Mouse (Mus musculus): ENCODE measurements around the gene Mdm4. TPM values are rescaled to one million over a fixed set of nuclear protein-coding genes. Genes with fewer than 3 reads are reported as not detected.

Mdm4 gene
- polyA plus RNA-seq, 1 experiment from 2014 or later: 36.7 TPM

DNA sequence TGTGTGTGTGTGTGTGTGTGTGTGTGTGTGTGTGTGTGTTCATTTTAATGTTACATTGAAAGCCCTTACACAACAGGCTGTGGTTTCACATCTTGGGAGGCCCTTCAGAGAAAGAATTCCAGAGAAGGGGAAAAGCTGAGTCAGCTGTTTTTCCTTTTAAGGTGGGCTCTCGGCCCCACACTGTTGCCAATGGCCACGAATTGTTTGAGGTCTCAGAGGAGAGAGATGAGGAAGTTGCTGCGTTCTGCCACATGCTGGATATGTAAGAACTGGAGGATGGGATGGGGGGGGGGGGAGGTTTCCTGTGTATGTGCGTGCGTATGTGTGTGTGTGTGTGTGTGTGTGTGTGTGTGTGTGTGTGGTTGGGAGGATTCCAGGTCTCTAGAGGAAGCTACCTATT, 39.8 kb upstream of the Mdm4 start:
- whole genome bisulfite sequencing: 27% methylated on average over 5 of the region's 5 CpGs
- ATAC-seq (ENCODE audit: borderline replicate concordance, extremely low read depth, low FRiP score, low TSS enrichment): no peak
- Histone ChIP-seq H3K4me1 (peaks cover 60% of the 10 kb centered on the region), H3K4me3 (no peak overlapping the region), H3K4me2 (no peak overlapping the region), H3K27me3 (peaks cover 3% of the 10 kb centered on the region; the same call in 1 of the 2 replicates), H3K9me3 (no peaks in the 10 kb centered on the region), H3K27ac (peak overlapping the region; percentile 71), H3K9ac (no peak overlapping the region), H3K36me3 (no peaks in the 10 kb centered on the region)

GRCm38 (mm10) chr1:133069275-133070120, 39.1 kb upstream of the Mdm4 start:
- H3K9ac ChIP-seq: no peak overlapping the region

GRCm38 (mm10) chr1:133068669-133069274, 38.4 kb upstream of the Mdm4 start:
- no peaks in the 10 kb centered on the region for H3K9me3 ChIP-seq
- H3K27ac ChIP-seq: peak overlapping the region; percentile 71
- no peak overlapping the region for H3K4me3 ChIP-seq
- no peak for ATAC-seq (ENCODE audit: borderline replicate concordance, extremely low read depth, low FRiP score, low TSS enrichment)
- H3K36me3 ChIP-seq: 0 out of 2 replicates have a peak, but pooled peaks cover 3% of the 10 kb centered on the region
- H3K4me1 ChIP-seq: peaks cover 56% of the 10 kb centered on the region
- H3K9ac ChIP-seq: no peak overlapping the region
- 84% methylated on average over 15 of the region's 15 CpGs for WGBS
- H3K4me2 ChIP-seq: no peak overlapping the region
- H3K27me3 ChIP-seq: peaks cover 3% of the 10 kb centered on the region; the same call in 1 of the 2 replicates

More at GRCm38 (mm10) chr1:133069275-133070120, 39.1 kb upstream of the Mdm4 start:
- no peak for ATAC-seq (ENCODE audit: borderline replicate concordance, extremely low read depth, low FRiP score, low TSS enrichment)
- Histone ChIP-seq H3K4me3 (no peak overlapping the region), H3K4me1 (peaks cover 60% of the 10 kb centered on the region), H3K27ac (peak overlapping the region; percentile 71), H3K27me3 (peaks cover 3% of the 10 kb centered on the region; the same call in 1 of the 2 replicates), H3K36me3 (no peaks in the 10 kb centered on the region), H3K4me2 (no peak overlapping the region), H3K9me3 (no peaks in the 10 kb centered on the region)
- 55% methylated on average over 12 of the region's 12 CpGs for WGBS

GRCm38 (mm10) chr1:133068268-133068667, 37.9 kb upstream of the Mdm4 start:
- 58% methylated on average over 5 of the region's 5 CpGs for WGBS
- H3K27ac ChIP-seq: peak overlapping the region; percentile 71
- H3K9me3 ChIP-seq: no peaks in the 10 kb centered on the region
- no peak overlapping the region for H3K4me2 ChIP-seq
- peaks cover 51% of the 10 kb centered on the region for H3K4me1 ChIP-seq
- no peaks in the 10 kb centered on the region for H3K27me3 ChIP-seq
- H3K36me3 ChIP-seq: 0 out of 2 replicates have a peak, but pooled peaks cover 3% of the 10 kb centered on the region
- H3K4me3 ChIP-seq: no peak overlapping the region
- no peak overlapping the region for H3K9ac ChIP-seq
- ATAC-seq (ENCODE audit: borderline replicate concordance, extremely low read depth, low FRiP score, low TSS enrichment): peak; percentile 31; the same call in 1 of the 2 replicates

GRCm38 (mm10) chr1:133063164-133063563, 32.8 kb upstream of the Mdm4 start:
- no peak for ATAC-seq (ENCODE audit: borderline replicate concordance, extremely low read depth, low FRiP score, low TSS enrichment)
- Histone ChIP-seq H3K27me3 (no peaks in the 10 kb centered on the region), H3K36me3 (0 out of 2 replicates have a peak, but pooled peaks cover 3% of the 10 kb centered on the region), H3K4me1 (peaks cover 11% of the 10 kb centered on the region), H3K27ac (no peak overlapping the region), H3K9ac (no peak overlapping the region), H3K4me2 (no peak overlapping the region), H3K4me3 (no peak overlapping the region), H3K9me3 (no peaks in the 10 kb centered on the region)
- WGBS: 73% methylated on average over 6 of the region's 6 CpGs

DNA sequence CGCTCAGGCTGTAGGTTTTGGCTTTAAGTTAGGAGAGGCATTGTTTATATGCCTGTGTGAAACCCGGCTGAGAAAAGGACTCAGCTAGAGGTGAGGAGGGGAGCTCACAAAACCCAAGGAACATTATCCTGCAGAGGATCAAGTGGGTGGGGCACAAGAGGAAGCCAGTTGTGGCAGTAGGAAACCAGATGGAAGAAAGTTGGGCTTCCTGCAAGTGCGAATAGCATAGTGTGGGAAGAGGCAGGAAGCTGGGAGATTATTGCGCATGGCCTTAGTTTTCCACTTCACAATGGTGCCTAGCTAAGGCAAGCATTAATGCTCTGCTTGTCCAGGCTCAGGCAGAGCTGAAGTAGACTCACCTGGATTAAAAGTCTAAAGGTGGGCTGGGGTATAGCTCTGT, 30.3 kb upstream of the Mdm4 start:
- H3K4me2 ChIP-seq: no peak overlapping the region
- H3K4me3 ChIP-seq: no peak overlapping the region
- ATAC-seq (ENCODE audit: borderline replicate concordance, extremely low read depth, low FRiP score, low TSS enrichment): no peak
- 0 out of 2 replicates have a peak, but pooled peaks cover 3% of the 10 kb centered on the region for H3K36me3 ChIP-seq
- peak overlapping the region; percentile 54 for H3K27ac ChIP-seq
- no peaks in the 10 kb centered on the region for H3K27me3 ChIP-seq
- H3K4me1 ChIP-seq: peaks cover 23% of the 10 kb centered on the region
- H3K9ac ChIP-seq: no peak overlapping the region
- 47% methylated on average over 4 of the region's 4 CpGs for WGBS
- H3K9me3 ChIP-seq: no peaks in the 10 kb centered on the region

DNA sequence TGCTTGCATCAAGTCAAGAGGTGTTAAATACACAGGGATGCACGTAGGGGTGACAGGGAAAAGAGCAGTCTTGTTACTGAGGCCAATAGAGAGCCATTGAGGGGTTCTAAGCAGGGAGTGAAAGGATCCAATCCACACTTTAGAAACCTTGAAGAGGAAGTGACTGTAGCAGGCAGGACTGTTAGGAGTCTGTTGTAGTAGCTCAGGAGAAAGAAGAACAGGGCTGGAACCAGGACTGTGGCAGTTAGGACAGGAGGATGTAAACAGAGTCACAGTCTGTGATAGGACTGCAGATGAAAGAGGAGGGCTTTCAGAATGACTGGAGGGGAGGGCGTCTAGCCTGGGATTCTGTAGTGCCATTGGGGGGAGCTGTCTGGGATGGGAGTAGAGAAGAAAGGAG, 29.2 kb upstream of the Mdm4 start:
- WGBS: 22% methylated on average over 2 of the region's 2 CpGs
- H3K9me3 ChIP-seq: no peaks in the 10 kb centered on the region
- H3K9ac ChIP-seq: no peak overlapping the region
- peaks cover 23% of the 10 kb centered on the region for H3K4me1 ChIP-seq
- no peaks in the 10 kb centered on the region for H3K27me3 ChIP-seq
- ATAC-seq (ENCODE audit: borderline replicate concordance, extremely low read depth, low FRiP score, low TSS enrichment): no peak
- no peak overlapping the region for H3K4me3 ChIP-seq
- 0 out of 2 replicates have a peak, but pooled peaks cover 3% of the 10 kb centered on the region for H3K36me3 ChIP-seq
- H3K27ac ChIP-seq: no peak overlapping the region
- no peak overlapping the region for H3K4me2 ChIP-seq

DNA sequence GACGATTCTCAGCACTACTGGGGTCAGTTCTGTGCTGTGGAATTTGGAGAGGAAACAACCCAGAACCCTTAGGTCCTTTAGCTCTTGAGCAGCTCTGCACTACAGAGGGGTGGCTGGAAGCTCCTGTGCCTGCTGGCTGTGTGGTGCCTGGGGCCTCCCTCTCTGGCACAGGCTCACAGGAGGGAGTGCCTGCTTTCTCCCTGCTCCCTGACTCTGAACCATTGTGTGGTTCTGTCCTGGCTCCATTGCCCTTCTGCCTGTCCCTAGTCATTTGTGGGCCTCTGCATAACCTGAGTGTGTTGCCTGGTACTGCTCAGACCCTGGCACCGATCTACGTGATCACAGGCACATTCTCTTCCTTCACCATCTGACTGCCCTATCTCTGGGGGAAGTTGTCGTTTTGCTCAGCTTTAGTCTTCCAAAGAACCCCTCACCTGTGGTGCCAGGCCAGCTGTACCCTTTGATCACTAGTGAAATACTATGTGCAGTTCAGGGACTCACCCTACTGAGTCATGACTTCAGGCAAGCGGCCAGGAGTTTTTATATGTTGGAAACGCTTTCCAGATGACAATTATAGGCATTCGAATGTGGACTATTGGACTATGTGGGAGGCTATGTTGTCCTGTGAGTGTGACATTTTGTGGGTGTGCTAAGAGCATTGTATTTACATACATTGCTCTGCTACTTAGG, 27.1 kb upstream of the Mdm4 start:
- H3K27me3 ChIP-seq: no peaks in the 10 kb centered on the region
- H3K9ac ChIP-seq: no peak overlapping the region
- H3K9me3 ChIP-seq: no peaks in the 10 kb centered on the region
- no peak overlapping the region for H3K27ac ChIP-seq
- H3K36me3 ChIP-seq: no peaks in the 10 kb centered on the region
- 0 out of 2 replicates have a peak, but pooled peaks have one; percentile 16 for ATAC-seq (ENCODE audit: borderline replicate concordance, extremely low read depth, low FRiP score, low TSS enrichment)
- WGBS: 54% methylated on average over 7 of the region's 7 CpGs
- no peak overlapping the region for H3K4me3 ChIP-seq
- H3K4me1 ChIP-seq: peaks cover 28% of the 10 kb centered on the region
- H3K4me2 ChIP-seq: no peak overlapping the region

DNA sequence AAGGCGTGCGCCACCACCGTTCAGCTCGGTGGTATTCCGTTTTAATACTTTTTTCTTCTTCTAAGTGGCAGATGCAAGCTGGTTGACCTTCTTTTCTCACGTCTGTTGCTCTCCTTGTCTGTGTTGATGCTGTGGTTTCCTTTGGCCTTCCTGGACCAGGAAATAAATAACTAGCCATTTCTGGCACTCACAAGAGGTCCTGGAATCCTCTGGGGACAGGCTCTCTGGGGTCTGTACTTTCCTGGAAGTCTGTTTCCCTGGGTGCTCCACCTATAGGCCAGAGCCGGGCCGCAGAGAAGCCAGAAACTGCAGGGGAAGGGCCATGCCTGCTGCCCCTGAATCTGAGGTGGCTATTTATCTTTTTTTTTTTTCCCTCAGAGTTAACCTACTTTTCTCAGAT, 24.0 kb upstream of the Mdm4 start:
- Histone ChIP-seq H3K27ac (no peak overlapping the region), H3K9ac (no peak overlapping the region), H3K4me2 (no peak overlapping the region), H3K36me3 (no peaks in the 10 kb centered on the region), H3K4me3 (no peak overlapping the region), H3K27me3 (no peaks in the 10 kb centered on the region), H3K4me1 (peaks cover 27% of the 10 kb centered on the region), H3K9me3 (no peaks in the 10 kb centered on the region)
- 66% methylated on average over 8 of the region's 8 CpGs for WGBS
- no peak for ATAC-seq (ENCODE audit: borderline replicate concordance, extremely low read depth, low FRiP score, low TSS enrichment)

- H3K9me3 ChIP-seq: no peaks in the 10 kb centered on the region
- no peak for ATAC-seq (ENCODE audit: borderline replicate concordance, extremely low read depth, low FRiP score, low TSS enrichment)
- H3K4me2 ChIP-seq: no peak overlapping the region
- peaks cover 26% of the 10 kb centered on the region for H3K4me1 ChIP-seq
- no peak overlapping the region for H3K4me3 ChIP-seq
- 41% methylated on average over 5 of the region's 5 CpGs for WGBS
- no peak overlapping the region for H3K9ac ChIP-seq
- no peaks in the 10 kb centered on the region for H3K27me3 ChIP-seq
- no peaks in the 10 kb centered on the region for H3K36me3 ChIP-seq
- no peak overlapping the region for H3K27ac ChIP-seq
These were observed 22.7 kb upstream of the Mdm4 start for GRCm38 (mm10) chr1:133053034-133053433.

GRCm38 (mm10) chr1:133051829-133052228, 21.5 kb upstream of the Mdm4 start:
- Histone ChIP-seq H3K9me3 (no peaks in the 10 kb centered on the region), H3K4me2 (no peak overlapping the region), H3K4me1 (peaks cover 22% of the 10 kb centered on the region), H3K27ac (no peak overlapping the region), H3K36me3 (no peaks in the 10 kb centered on the region), H3K9ac (no peak overlapping the region), H3K4me3 (no peak overlapping the region), H3K27me3 (no peaks in the 10 kb centered on the region)
- WGBS: 78% methylated on average over 2 of the region's 2 CpGs
- ATAC-seq (ENCODE audit: borderline replicate concordance, extremely low read depth, low FRiP score, low TSS enrichment): no peak

All from lung, embryonic 15.5 days (tissue).